Comparison of ENCODE assay signal across 1 mouse cellular context in the genomic region with DNA sequence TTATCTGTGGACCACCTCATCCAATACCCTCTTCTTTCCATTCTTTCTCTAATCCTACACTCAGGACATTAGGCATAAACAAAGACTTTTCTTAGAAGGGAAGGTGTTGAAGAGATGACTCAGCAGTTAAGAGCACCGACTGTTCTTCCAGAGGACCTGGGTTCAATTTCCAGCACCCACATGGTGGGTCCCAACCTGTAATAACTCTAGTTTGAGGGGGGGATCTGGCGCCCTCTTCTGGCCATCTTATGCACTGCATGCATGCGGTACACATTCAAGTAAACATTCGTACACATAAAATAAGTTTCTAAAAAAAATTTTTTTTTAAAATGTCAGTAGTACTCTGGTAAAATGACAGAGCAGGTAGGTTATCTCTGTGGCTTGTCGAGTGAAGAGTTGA.
TF ChIP-seq lines count a peak whose summit lies in the region.

No protein-coding gene starts in this region.

TF ChIP-seq in MEL, 35 proteins besides CTCF, POLR2A, EP300 and RAD21 (continued from another document):
- TF ChIP-seq USF2 (IDR thresholded peaks at IDR 0.05; ENCODE audit: borderline replicate concordance in 1 of 2, insufficient read depth in 1 of 2, low read depth in 1 of 2, low read length in 2 of 2) (no peak), GABPA (IDR thresholded peaks at IDR 0.05; ENCODE audit: low read depth, low read length) (no peak), CHD2 (IDR thresholded peaks at IDR 0.05; ENCODE audit: low read length) (no peak), SIN3A (IDR thresholded peaks at IDR 0.05; ENCODE audit: low read length) (no peak), ELF1 (IDR thresholded peaks at IDR 0.05; ENCODE audit: low read depth, low read length) (no peak), TBP (IDR thresholded peaks at IDR 0.05; ENCODE audit: low read depth, low read length) (no peak), POLR2AphosphoS5 (IDR thresholded peaks at IDR 0.05; ENCODE audit: borderline replicate concordance, low read depth, low read length) (no peak), ZC3H11A (IDR thresholded peaks at IDR 0.05; ENCODE audit: low read depth, low read length) (no peak), MYC (IDR thresholded peaks at IDR 0.05; ENCODE audit: low read depth, low read length) (no peak)
